Mouse (Mus musculus) MEL (cell line): ENCODE measurements around the gene Tcp10a.

Experiments
- CTCF ChIP-seq, 3 experiments: IDR thresholded peaks in 2 of 3; conservative IDR thresholded peaks in 1 of 3; 2 replicates each; pipeline ENCODE4 v1.5.1; 2011 to 2012; ENCODE audit warnings: low read length in 3 of 3, low read depth in 2 of 3, mild to moderate bottlenecking in 2 of 3, improper control_type of control experiment in 1 of 3, inconsistent platforms in 1 of 3, mixed read lengths in 1 of 3, moderate library complexity in 1 of 3; ENCODE audit not compliant: control insufficient read depth in 1 of 3, insufficient read depth in 1 of 3, poor library complexity in 1 of 3, severe bottlenecking in 1 of 3
- RCOR1 ChIP-seq: IDR thresholded peaks from 2 replicates; pipeline ENCODE4 v1.6.1; 2012; ENCODE audit warnings: low read depth, mild to moderate bottlenecking, inconsistent platforms, low read length, improper control_type of control experiment

DNA sequence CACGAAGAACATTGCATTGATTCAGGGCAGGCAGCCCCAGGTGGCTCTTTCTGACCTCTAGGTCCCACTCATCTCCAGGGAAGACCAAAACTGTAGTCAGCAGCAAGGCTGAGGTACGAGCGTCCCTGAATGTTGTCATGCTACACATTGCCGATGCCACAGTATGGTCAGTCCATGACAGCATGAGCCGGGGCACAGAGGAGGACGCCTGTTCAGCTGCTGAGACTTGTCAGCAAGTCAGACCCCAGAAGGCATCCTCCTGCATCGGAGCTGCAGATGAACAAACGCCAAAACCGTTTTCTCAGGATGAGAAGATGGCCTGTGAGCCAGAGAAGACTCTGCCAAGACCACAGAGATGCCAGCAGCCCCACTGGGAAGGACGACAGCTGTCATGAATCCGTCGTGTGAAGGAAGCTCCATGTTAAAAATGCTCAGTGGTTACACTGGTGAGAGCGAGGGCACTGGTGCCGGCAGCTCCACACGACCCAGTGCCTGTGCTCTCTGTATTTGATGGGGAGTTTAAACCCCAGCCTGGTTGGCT is 45.7 kb upstream of the Tcp10a start:
- TF ChIP-seq RCOR1 (no peak), CTCF (IDR thresholded peaks at IDR 0.05 in 2 of 3, conservative IDR thresholded peaks at IDR 0.05 in 1 of 3; ENCODE audit: control insufficient read depth in 1 of 3, insufficient read depth in 1 of 3, low read depth in 2 of 3, low read length in 3 of 3, poor library complexity in 1 of 3, severe bottlenecking in 1 of 3) (no peak)
